Mouse (Mus musculus) central nervous system, embryonic 11.5 days (tissue): ENCODE data around the gene Gzmg. TPM values are rescaled to one million over a fixed set of nuclear protein-coding genes. Genes with fewer than 3 reads are reported as not detected.

Experiments used
- polyA plus RNA-seq: library from polyadenylated mRNA; depleted of rRNA; stranded (reverse); fragments of >200 nt; gene quantifications from 2 replicates; pipeline ENCODE4 v1.2.3, GENCODE M21; 2012; rRNA removed

Gene Gzmg
- polyA plus RNA-seq: 0.06 TPM in 1 of 2 replicates, not detected in the other

DNA sequence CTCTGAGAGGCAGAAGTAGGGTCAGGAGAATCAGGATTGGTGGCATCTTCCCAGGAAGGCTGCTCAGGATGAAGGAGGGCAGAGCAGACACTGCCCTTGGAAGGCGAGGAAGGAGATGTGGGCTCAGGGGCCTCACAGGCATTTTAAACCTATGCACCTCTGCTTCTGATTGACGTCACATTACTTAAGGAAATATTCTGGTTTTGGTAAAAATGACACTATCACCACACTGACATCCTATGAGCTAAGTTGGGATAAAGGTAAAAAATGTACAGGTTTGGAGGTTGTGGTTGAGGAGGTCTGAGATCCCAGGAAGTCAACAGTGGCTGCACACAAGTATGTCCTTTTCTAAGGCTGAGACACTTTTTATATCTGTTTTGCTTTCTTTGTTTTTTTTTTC, at the start of gene Gzmg:
Gene Gzmg (minus strand): TSS at position 101 of the 400 bp plus-strand sequence.

DNA sequence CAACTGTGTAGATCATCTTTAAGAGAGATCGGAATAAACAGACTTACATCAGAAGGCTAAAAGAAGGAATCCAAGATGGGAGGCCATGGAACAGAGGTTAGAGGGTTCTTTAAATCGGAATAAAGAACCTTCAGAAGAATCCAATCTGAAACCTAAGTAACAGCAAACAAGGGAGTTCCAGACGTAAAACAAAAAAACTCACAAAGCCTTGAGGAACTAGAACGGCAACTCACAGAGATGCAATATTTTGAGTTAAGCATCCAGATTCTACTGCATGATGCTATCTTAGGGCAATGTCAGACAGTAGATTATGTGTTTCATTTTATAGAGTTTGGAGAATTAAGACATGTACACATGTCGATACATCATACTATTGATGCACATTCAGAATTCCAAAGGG, 15.1 kb upstream of the Gzmg start, which contains the start of gene Gzmn:
Gene Gzmn (minus strand): TSS at position 101 of the 400 bp plus-strand sequence.

DNA sequence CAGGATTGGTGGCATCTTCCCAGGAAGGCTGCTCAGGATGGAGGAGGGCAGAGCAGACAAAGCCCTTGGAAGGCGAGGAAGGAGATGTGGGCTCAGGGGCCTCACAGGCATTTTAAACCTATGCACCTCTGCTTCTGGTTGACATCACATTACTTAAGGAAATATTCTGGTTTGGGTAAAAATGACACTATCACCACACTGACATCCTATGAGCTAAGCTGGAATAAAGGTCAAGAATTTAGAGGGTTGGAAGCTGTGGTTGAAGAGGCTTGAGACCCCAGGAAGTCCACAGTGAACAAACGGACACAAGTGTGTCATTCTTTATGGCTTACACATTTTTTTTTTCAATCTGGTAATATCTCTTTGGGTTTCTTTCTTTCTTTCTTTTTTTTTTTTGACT, 26.9 kb downstream of the Gzmg start, which contains the start of gene Gzmd:
Gene Gzmd (minus strand): TSS at position 101 of the 400 bp plus-strand sequence.

DNA sequence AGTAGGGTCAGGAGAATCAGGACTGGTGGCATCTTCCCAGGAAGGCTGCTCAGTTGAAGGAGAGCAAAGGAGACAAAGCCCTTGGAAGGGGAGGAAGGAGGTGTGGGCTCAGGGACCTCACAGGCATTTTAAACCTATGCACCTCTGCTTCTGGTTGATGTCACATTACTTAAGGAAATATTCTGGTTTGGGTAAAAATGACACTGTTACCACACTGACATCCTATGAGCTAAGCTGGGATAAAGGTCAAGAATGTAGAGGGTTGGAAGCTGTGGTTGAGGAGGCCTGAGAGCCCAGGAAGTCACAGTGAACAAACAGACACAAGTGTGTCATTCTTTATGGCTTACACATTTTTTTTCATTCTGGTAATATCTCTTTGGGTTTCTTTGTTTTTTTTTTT, 38.9 kb downstream of the Gzmg start, which contains the start of gene Gzme:
Gene Gzme (minus strand): TSS at position 101 of the 400 bp plus-strand sequence.

Other genes with a start within 250 kb of the Gzmg start
- 0.05 TPM in 1 of 2 replicates, not detected in the other for gene Cma1, start 214.9 kb downstream of the Gzmg start, polyA plus RNA-seq
- not detected in 2 replicates for gene Cma2, start 208.6 kb downstream of the Gzmg start, polyA plus RNA-seq
- not detected in 2 replicates for gene Mcpt1, start 141.6 kb downstream of the Gzmg start, polyA plus RNA-seq
- not detected in 2 replicates for gene Mcpt9, start 129.1 kb downstream of the Gzmg start, polyA plus RNA-seq
- not detected in 2 replicates for gene Mcpt2, start 117.5 kb downstream of the Gzmg start, polyA plus RNA-seq
- gene Mcpt4, start 97.3 kb downstream of the Gzmg start, polyA plus RNA-seq: not detected in 2 replicates
- gene Mcpt8, start 74.3 kb downstream of the Gzmg start, polyA plus RNA-seq: not detected in 2 replicates
- gene Ctsg, start 57.0 kb downstream of the Gzmg start, polyA plus RNA-seq: 0.10 and 0.19 TPM in 2 replicates
- gene Gzme, start 39.0 kb downstream of the Gzmg start, polyA plus RNA-seq: not detected in 2 replicates
- not detected in 2 replicates for gene Gzmd, start 27.0 kb downstream of the Gzmg start, polyA plus RNA-seq
- gene Gzmn, start 15.0 kb upstream of the Gzmg start, polyA plus RNA-seq: not detected in 2 replicates
- gene Gzmf, start 51.8 kb upstream of the Gzmg start, polyA plus RNA-seq: not detected in 2 replicates
- not detected in 2 replicates for gene Gzmc, start 75.1 kb upstream of the Gzmg start, polyA plus RNA-seq
- 0.06 TPM in 1 of 2 replicates, not detected in the other for gene Gzmb, start 102.7 kb upstream of the Gzmg start, polyA plus RNA-seq
- 0.02 and 0.04 TPM in 2 replicates for gene Atp12a, start 205.5 kb upstream of the Gzmg start, polyA plus RNA-seq
- gene Rnf17, start 243.0 kb upstream of the Gzmg start, polyA plus RNA-seq: 1.7 and 1.8 TPM in 2 replicates